Mouse (Mus musculus) lung, postnatal 0 days (tissue): ENCODE data around the gene Gins2.

Source experiments
- CTCF ChIP-seq: IDR thresholded peaks from 2 replicates; pipeline ENCODE4 v1.5.1; 2016; ENCODE audit warnings: antibody characterized with exemption, mild to moderate bottlenecking
- EP300 ChIP-seq: IDR thresholded peaks from 2 replicates; pipeline ENCODE4 v1.6.1; 2016; ENCODE audit warnings: antibody characterized with exemption, mild to moderate bottlenecking, control low read depth

GRCm38 (mm10) chr8:120588908-120589771, at the start of gene Gins2:
- TF ChIP-seq CTCF, result peak; percentile 21
- TF ChIP-seq EP300, result no peak
